Mouse (Mus musculus) cerebellum, postnatal 25 days (tissue): ENCODE results near the gene Arpp21.

Experiments used
- DNase-seq, 2 experiments: peaks; one replicate each; pipeline ENCODE4 v3.0.0; 2021; ENCODE audit warnings: mixed read lengths in 2 of 2

Gene Arpp21

GRCm38 (mm10) chr9:112230716-112231361 is 4.9 kb downstream of the Arpp21 start:
- DNase-seq: peak in 1 of 2 experiments; percentile 39

- DNase-seq: peak in 1 of 2 experiments; percentile 60
Measured at GRCm38 (mm10) chr9:112228470-112228869, 7.3 kb downstream of the Arpp21 start.

DNA sequence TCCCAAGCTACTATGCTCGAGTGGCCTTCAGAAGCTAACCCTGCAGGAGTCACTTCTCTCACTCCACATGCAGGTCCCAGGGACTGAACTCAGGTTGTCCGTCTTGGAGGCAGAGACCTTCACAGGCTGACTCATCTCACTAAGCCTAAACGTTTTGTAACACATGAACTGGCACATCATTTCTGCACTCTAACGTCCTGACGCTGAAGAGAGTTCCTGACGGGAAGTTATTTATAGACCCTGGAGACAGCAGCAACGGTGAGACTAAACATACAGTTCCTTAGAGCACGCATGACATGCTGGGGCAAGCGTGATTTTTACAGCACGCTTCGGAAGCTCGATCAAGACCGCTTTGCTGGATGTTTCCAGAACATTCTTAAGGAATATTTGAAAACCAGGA is 8.6 kb downstream of the Arpp21 start:
- no peak for DNase-seq

DNA sequence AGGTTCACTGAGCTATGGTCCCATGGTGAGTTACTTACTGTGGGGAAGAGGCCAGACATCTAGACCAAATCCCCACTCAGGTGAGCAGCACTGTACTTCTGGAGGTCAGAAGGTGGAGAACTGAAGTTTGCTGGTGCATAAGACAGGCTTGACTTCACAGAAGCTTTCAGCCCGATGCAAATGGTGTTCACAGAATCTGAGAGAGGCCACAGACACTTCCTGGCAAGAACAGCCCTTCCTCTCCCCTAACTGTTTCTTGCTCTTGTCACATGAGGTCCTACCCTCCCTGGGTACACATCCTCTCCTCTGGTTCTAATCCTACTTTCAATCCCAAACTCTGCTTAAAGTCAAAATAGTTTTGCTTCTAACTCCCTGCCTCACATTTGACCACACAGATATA is 9.2 kb downstream of the Arpp21 start:
- no peak for DNase-seq

- no peak for DNase-seq
Measured at GRCm38 (mm10) chr9:112225046-112225445, 10.7 kb downstream of the Arpp21 start.

GRCm38 (mm10) chr9:112219372-112219771 is 16.4 kb downstream of the Arpp21 start:
- DNase-seq: no peak

DNA sequence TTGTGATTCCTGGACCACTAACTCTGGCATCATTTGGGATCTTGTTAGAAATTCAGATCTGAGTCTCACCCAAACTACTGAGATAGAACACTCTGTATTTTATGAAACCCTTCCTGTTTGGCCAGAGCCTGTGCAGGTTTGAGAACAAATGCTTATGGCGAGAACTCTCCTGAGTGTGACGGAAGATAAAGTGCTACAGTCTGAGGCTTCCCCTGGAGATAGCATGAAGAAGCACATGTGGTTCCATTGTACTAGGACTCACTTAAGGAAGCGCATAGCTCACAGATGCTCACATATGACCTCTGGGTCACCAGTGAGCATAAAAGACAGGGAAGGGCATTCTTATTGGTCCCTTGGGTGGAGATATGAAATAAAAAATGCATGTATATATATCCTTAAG is 17.5 kb downstream of the Arpp21 start:
- DNase-seq: no peak

GRCm38 (mm10) chr9:112217161-112217560 is 18.6 kb downstream of the Arpp21 start:
- no peak for DNase-seq

DNA sequence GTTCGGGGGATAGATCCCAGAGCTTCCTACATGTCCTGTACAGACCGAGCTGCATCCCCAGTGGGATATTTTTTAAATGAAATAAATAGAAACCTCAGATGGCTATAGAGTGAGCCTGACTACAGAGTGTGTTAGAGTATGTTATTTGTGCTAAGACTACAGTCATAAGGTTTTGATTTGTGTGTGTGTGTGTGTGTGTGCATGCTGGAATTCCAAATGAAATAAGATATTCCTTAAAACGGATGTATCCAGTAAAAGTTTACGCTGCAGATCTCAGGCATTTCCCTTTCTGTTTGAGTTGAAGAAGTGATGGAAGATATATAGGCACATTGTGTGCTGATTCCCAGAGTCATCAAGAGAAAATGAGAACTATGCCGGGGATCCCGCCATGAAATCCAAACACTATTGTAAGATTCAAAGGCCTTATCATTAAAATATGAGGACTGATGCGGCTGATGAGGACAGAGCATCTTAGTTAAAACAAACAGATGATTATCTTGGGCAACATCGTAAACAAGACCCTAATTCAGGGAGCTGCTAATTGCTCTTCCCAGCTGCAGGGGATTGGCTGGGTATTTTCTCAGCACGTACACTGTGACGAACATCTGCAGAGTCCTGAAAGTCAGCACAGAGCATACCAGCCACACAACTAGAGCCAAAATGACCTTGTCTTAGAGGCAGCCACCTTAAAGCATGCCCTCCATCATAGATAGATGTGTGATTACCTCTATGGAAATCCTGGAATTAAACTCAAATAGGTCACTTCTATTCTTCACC is 20.5 kb downstream of the Arpp21 start:
- DNase-seq: no peak

GRCm38 (mm10) chr9:112213411-112214255 is 22.1 kb downstream of the Arpp21 start:
- peak in 1 of 2 experiments; percentile 57 for DNase-seq

- peak; percentile 83 to 90 for DNase-seq
Measured at GRCm38 (mm10) chr9:112209803-112210202, 25.9 kb downstream of the Arpp21 start.

GRCm38 (mm10) chr9:112207767-112208166 is 28.0 kb downstream of the Arpp21 start:
- peak; percentile 52 to 62 for DNase-seq

DNA sequence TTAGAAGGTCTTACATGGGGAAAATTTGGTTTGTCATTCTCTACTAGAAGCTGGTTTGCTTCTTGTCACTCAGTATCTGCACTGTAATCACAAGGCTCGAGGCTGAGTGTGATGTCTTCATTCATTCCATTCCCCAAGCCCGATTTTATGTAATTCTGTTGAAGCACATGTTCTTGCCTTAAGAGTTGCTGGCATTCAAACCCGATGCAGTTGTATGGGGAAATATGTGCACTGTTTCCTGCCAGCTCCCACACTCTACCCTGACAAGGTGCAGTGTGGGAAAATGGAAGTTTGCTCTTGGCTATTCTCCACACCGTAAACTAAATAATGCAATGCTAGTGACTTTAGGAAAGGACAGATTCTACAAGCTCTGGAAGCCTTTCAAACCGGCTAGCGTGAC is 37.4 kb downstream of the Arpp21 start:
- no peak for DNase-seq

GRCm38 (mm10) chr9:112194049-112194448 is 41.7 kb downstream of the Arpp21 start:
- DNase-seq: no peak

GRCm38 (mm10) chr9:112189394-112189793 is 46.3 kb downstream of the Arpp21 start:
- DNase-seq: peak; percentile 52 to 69

DNA sequence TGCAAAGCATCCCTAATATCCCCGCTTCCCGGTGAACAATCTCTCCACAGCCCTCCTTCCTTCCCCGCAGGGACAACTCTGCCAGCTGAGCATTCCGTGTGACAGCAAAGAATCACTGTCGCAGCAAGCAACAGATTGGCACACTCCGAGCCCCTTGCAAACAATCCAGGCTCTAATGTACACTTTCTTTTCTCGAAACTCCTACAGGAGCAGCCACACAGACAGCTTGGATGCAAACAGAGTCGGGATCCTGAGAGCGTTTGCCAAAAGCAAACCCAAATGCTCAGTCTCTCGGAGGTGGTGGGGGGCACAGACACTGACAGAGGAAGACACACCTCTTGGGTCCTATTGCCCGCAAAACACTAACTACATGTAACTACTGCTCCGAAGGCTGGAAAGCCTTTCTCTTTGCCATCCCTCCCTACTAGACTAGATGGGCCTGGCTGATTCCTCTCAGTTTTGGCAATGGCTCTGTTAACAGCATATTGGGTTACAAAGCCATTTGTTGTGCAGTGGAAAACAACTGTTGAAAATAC is 47.3 kb downstream of the Arpp21 start:
- DNase-seq: peak; percentile 58 to 73

GRCm38 (mm10) chr9:112187667-112188066 is 48.1 kb downstream of the Arpp21 start:
- peak; percentile 71 to 75 for DNase-seq

DNA sequence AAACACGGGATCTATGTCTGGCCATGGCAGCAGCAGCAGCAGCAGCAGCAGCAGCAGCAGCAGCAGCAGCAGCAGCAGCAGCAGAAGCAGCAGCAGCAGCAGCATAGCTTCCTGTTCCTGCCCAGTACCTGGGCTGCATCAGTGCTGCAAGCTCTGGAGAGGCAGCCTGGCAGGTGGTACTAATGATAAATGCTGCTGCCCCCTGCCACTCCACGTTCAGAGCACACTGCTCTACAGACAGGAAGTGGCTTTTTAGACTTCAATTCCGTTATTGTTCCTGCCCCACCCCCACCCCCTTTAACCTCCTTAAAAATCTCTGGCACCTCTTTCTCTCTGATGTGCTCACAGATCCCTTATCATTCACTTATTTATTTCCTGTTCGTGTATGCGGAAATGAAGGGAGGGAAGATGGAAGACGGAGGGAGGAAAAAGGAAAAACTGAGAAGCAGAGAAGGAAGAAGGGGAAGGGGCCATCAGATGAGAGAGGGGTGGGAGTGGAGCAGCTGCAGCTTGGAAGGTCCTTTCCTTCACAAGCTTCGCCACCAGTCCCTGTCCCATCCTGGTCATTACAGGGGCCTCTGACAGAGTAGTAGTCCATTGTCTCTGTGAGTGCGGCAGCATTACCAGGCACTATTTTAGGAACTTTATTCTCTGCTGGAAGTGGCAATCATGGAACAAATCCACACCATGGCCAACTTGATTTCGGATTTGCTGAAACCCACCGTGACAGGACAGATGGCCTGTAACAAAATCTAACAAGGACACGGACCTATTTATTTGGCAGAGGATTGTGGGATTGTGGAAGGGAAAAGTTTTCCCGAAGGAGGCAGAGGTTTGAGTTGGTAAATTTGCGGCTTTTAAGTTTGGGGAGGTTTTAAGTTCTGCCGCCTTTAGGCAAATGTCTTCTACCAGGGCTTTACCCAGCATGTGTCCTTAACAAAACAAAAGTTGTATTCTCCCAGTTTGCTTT is 49.1 kb downstream of the Arpp21 start:
- DNase-seq: no peak

GRCm38 (mm10) chr9:112185746-112186145 is 50.0 kb downstream of the Arpp21 start:
- DNase-seq: peak in 1 of 2 experiments; percentile 44

DNA sequence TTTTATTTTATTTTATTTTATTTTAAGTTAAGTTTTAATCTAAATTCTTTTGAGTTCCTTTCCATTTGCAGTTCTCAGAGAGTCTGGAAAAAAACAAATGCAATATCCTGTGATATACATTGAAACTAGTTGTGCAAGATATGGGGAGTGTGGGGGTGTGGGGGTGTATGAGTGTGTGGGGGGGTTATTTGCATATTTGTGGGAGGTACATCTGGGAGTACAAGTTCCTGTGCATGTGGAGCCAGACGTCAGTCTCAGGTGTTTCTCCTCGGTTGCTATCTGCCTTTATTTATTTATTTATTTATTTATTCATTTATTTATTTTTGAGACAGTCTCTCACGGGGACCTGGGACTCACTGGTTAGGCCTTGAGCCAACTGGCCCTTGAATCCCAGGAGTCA is 53.0 kb downstream of the Arpp21 start:
- DNase-seq: peak in 1 of 2 experiments; percentile 5

GRCm38 (mm10) chr9:112180006-112180405 is 55.7 kb downstream of the Arpp21 start:
- DNase-seq: peak in 1 of 2 experiments; percentile 2

- no peak for DNase-seq
Measured at GRCm38 (mm10) chr9:112178438-112178837, 57.3 kb downstream of the Arpp21 start.
